Mouse (Mus musculus) CD4-positive helper T cell, adult 2 months (primary cell): ENCODE data around the gene Sbpl.

ENCODE experiments used
- DNase-seq: peaks from one replicate; pipeline ENCODE4 v3.0.0-alpha.2; 2012; ENCODE audit warnings: low read depth, missing footprints, low spot score

Sbpl gene

DNA sequence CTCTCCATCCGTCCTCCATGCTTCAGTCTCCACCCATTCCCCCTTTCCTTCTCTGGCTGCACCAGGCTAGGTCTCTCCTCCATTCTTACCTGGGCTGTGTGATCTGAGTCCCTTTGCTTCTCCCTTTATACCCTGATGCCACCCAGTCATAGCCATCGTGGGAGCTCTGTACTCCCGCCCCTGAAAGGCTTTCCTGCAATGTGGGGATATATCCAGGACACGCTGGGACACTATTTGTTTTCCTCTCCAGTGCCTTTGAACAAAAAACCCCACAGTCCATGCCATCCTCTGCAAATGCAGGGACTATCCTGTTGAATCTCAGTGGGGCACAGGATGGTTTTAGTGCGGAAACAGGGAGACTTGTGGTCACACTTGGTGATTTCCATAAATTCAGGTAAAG, at the start of gene Sbpl:
Gene Sbpl, minus strand, starts transcription at position 101 of the 400 bp plus-strand sequence.
- no peak for DNase-seq

DNA sequence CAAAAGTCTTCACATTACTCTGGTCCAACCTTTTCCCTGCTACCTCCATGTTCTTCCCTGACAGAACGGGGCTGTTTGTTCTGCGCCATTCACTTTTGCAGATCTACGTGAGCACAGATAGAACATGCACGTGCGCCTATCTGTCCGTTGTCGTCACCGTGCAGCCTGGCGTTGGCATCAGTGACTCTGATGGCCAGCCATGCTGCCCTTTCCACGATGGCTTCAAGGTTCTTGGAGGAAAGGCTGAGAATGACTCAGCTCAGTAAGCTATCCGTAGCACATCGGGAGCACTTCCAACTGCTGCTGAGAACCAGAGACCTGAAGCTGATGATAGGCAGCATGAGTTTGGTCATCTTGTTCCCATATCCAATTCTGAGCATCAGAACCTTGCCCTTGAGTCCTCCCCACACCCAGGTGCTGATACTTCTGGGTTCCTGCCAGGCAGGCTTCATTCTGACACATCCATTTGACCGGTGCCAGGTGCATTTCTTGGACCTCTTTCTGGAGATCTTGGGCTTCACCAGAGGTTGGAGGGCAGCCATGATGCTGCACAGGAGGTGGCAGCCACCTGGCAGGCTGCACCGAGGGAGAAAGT, 49.1 kb upstream of the Sbpl start:
- no peak for DNase-seq

DNA sequence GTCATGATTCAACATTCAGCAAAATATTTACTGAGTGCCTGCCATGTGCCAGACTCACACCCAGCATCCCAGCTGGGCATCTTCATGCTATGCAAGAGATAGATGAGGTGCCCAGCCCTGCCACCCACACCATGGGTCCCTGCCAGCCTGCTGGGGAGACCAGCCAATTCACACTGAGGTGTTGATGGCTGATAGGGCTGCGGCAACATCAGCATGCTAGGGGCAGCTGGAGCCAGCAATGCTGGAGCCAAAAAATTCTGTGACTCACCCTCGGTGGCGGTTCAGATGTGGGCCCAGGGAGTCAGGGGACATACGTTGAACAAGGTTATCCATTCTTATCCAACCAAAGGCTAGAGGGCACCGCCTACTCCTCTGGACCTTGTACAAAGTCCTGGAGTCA, 45.3 kb upstream of the Sbpl start:
- DNase-seq, result no peak

DNA sequence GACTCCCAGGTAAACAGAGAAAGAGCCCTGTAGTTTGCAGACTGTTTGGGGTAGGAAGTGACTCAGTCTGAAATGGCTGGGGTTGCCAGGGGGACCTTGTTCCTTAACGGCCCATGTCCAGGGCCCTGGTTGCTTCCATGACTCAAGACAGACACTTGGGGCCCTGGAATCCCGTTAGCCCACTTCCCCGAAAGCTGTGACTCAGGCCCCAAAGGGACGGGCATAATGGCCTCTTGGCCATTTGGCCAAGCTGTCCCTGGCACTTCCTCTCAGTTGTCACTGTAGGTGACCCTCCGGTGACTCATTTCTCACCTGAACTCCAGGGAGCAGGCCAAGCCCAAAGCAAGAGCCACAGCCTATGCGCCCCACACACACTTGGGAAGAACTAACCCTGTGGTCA, 43.3 kb upstream of the Sbpl start:
- DNase-seq, result no peak

DNA sequence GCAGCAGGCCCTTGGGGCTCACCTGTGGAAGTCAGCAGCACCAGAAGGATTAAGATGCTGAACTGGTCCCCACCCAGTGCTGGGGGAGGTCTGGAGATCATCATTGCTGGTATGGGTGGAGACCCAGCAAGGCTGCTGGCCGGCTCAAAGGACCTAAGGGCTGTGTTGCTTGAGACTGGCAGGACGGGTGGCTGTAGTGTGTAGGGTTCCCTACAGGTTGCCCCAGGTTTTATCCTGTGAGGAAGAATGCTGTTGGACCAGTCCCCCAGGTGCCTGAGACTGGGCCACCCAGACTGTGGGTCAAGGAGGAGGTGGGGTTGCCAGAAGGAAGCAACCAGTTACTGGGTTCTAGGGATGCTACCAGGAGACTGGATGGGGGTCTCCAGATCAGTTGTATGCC, 42.8 kb upstream of the Sbpl start, which contains the start of gene Prss22:
Gene Prss22, minus strand, starts transcription at position 200 of the 400 bp plus-strand sequence.
- no peak for DNase-seq

DNA sequence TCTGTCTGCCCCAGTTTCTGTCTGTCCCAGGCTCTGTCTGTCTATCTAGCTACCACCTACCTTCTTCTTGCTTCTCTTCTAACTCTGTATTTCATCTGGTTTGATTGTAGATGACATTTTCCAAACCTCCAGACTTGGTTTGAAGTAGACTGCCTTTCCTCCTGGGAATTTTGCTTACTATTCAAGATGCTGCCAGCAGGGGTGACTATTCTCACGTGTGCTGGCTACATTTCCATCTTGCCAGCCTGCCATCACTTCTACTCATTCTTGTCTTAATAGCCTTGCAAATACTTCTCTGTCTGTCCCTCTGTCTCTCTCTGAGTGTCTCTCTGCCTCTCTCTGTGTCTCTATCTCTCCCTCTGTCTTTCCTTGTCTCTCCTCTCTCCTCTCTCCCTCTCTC, 40.3 kb upstream of the Sbpl start:
- no peak for DNase-seq

DNA sequence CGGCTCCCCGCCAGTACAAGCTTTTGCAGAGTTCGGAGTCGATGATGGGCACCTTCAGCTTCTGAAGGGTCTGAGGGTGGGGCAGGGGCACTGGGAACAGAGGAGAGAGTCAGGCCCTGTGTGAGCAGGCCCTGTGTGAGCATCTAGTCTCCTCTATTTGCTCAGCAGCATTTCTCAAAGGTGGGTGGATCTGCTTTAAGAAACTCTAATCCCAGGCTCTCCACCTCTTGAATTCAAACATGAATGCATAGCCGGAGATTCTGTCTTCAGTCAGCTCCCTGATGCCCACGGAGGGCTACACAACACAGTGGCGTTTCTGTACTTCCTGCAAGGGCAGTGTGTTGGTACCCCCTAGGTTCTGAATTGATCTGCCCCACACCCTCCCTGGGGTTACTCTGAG, 39.6 kb upstream of the Sbpl start:
- DNase-seq, result no peak

DNA sequence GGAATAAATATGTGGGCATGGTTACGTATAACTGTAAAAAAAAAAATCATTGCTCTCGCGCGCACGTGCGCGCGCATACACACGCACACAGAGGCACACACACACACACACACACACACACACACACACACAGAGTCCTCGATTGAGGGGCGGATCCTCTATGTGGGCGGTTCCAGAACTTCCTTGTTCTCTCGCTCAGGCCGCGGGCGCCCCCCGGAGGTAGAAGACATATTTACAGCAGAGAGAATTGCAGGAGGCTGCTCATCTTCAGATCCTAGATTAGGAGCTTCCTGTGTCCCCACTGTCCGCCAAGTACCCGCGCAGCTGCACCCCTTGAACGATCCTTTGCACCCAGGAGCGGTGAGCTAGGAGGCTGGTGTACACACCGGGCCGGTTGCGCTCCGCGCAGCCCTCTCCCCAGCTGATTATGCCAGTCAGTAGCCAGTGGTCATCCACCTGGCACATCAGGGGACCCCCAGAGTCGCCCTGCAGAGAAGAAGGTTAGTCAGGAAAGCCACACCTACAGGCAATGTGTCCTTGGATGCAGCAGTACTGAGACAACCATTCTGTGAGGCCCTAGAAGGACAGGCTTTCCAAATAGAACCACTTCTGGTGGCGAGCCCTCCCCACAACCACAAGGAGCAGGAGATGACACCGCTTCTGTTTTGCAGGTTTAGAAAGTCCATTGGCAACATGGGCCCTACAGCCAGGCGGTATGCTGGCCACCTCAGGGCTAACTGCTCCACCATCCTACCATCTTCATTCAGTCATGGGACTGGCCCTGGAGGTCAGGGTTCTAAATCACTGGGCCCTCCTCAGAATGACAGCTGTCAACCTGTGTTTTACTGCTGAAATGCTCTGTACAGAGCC, 38.7 kb upstream of the Sbpl start:
- DNase-seq, result peak; percentile 91

DNA sequence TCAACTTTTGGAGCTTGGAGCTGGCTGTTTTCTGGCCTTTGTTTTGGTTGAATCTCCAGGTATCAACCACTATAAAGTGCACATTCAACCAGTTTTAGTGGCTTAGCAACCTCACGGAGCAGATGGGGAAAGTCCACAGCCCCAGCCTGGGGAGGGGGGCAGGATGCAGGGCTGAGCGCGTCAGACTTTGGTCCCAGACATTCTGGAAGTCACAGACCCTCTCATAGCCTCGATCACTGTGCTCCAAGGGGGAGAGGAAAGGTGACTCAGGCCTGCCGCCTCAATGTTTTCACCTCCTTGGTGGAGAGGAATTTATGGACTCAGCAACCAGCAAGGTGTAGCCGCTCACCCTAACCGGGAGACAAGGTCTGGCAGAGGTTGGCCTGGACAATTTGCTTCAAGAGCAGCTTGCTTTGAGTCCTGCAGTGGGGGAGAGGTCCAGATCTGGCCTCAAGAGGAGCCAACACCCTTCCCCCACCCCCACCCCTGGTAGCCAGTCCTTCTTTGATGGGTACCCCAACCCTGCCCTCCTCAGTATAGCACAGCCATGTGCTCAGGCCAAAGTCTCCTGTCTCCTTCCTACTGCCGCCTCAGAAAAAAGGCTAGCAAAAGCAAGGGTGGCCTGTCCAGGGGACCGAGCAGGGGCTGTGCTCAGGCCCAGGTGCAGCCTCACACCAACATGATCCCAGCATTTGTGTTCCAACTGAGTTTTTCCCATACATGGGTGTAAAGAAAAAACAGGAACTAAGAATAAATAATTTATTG, 37.9 kb upstream of the Sbpl start:
- peak; percentile 11 for DNase-seq

DNA sequence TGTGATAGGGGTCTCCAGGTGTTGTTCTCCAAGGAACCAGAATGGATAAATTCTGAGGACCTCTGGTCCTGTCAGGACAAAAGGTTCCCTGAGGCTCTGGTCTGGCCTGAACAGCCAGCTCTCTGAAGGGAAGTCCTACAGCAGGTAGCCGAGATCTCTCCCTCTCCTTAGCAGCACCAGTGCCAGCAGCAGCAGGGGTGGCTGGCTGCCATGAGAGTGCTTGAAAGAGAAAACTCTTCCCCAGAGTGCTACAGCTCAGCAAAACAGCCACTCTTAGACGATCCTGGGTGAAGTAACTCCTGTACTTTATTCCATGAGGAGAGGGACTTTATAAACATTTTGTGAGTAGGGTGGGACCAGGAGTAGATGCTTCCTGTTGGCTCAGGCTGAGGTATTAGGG, 34.7 kb upstream of the Sbpl start:
- DNase-seq, result no peak

DNA sequence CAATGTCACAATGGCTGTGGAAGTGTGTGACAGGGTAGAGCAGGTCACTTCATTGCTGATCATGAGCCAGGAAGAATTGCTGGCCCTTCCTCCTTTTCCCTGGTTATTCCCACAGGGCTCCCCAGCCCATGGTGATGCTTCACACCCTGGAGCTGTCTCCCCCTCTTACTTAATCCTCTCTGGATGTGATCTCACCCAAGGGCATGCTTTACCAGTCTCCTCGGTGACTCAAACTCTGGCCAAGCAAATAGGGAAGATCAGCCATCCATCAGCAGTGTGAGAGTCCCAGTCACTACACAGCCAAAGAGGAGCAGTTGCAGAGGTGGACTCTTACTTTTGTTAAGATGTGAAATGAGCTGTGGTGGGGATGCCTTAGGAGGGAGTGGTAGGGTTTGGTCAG, 29.9 kb upstream of the Sbpl start:
- DNase-seq, result no peak

DNA sequence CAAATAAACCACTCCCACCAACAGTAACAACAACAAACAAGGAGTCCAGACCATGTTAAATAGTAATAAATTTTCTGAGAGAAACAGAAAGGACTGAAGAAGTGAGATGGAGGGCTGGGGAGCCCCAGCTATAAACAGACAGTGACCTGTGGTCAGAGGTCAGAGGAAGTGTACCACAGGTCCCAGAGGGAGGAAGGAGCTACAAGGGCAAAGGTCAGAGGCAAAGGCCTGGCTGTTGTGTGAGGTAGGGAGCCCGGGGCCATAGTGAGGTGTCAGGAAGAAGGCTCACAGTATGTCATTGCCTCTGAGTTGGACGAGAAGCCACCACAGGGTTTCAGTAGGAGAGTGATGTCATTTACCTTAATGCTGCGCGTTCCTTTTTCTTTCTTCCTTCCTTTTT, 27.8 kb upstream of the Sbpl start:
- DNase-seq, result no peak

DNA sequence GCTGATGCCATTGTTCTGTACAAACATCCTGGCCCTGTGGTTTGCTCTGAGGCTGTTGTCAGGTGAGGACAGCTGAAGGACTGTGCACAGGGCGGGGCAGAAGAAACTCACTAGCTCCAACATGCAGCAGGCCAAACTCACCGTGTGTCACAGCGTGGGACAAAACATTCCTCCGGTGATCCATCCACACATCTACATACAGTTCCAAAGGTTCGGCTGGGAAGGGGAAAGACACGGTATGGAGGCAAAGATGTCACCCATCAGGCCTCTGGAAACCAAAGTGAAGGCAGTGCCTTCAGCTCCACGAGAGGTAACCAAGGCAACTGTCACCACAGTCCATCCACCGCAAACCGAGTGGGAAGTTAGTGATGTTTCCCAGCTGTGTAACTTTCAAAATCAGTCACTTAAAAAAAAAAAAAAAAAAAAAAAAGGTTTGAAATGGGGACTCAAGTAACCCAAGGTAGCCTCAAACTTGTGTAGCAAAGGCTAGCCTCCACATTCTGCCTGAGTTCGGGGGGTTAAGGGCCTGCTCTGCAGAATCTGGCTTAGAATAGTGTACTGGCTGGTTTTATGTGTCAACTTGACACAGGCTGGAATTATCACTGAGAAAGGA, 25.3 kb upstream of the Sbpl start, which contains the start of gene Prss30:
Gene Prss30, minus strand, starts transcription at position 270 of the 613 bp plus-strand sequence.
- peak; percentile 83 for DNase-seq

DNA sequence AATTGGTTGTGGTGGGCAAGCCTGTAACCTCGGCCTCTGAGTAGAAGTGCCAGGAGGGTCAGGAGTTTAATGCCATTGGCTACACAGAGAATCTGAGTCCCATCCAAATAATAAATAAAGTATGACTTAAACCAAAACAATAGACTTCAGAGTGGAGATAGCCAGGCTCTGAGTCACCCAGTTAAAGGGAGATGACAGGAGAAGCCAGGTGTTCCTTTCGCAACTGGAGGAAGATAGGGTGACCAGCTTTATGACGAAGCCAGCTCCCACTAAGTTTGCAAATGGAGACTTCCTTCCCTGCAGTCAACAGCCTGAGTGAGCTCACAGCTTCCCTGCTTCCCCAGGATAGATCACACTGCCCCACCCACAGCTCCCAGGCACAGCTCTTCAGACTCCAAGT, 24.4 kb upstream of the Sbpl start:
- no peak for DNase-seq

DNA sequence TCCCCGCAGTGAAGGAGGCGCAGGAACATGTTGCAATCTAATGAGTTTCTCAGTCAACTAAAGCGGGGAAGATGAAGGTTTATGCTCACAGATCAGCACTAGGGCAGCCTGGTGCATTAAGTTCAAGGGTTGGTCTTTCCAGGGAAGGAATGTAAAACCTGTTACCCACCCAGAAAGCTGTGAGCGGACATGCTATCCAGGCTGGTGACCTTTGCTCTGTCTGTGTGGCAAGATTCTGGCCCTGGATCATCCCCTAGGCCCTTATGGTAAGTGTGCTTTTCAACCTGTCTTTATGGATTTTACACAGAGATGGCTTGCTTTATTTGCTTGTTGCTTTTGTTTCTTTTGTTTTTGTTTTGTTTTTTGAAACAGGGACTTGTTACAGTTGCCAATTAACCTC, 21.6 kb upstream of the Sbpl start:
- DNase-seq, result no peak

DNA sequence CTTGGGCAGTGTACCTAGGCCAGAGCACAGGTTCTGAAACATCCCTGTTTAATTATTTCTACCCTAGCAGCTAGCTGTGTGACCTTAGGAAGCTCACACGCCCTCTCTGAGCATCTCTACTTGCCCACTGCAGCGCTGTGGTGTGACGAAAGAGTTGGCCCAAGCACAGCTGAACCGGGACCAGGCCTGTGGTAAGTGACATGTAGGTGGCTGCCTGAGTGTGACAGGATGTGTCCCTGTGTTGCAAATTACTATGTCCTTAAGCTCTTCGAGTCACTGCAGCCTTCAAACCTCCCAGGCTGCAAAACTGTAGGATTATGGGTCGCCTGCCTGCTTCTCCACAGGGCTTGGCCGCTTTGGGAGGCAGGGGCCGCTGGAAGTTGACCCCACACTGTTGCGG, 16.2 kb upstream of the Sbpl start:
- no peak for DNase-seq

DNA sequence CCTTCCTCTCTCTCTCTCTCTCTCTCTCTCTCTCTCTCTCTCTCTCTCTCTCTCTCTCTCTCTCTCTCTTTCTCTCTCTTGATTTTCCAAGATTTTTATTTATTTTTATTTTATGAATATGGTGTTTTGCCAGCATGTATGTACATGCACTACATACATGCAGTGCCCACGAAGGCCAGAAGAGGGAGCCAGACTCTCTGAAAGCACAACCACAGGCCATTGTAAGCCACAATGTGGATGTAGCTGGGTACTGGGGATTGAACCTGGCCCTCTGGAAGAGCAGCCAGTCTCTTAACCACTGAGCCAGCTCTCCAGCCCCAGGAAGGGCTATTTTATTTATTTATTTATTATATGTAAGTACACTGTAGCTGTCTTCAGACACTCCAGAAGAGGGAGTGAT, 14.2 kb upstream of the Sbpl start:
- DNase-seq, result peak; percentile 75

DNA sequence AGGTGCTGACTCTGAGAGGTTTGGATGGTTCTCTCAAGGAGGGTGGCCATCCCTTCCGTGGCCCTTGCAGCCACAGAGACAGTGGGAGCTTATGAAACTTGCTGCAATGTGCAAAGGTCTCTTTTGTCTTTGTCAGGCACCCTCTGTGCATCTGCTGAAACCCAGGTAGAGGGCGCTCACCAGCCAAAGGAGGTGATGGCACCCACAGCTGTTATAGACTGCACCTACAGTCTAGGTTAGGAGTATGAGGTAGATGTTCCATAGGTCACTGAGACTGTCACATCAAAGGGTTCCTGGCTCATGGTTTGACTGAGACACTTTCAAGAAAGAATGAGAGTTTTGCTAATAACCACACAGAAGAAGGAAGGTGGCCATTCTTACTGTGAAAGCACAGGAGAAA, 13.7 kb upstream of the Sbpl start:
- DNase-seq, result peak; percentile 42

DNA sequence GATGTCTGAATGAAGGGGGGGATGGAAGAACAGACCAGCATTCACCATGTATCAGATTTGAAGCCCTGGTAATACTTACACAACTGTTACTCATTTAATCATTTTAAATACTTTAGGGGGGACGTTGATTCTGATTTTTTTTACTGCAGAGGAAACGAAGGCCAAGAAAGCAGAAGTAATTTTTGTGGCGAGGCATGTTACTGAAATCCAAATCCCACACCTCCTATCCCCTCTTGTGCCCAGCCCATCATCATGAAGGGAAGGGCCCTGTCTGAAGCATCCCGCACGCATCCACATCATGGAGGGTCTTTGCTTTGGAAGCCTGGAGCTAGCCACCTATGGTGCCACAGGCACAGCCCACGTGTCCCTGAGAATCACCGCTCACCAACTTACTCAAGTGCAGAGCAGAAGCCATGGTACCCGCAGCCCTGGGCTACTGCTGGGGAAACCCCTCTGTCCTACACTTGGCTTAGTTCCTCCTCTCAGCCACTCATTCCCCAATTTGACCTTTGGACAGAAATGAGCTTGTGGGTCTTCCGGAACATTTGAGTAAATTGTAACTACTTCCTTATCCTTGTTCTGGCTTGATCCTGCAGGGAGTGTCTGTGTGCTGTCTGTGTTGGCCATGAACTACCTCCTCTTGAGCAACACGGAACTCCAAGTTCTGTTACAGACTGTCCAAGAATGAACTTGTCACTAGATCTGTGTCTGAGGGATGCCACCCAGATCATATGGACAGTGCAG, 11.8 kb upstream of the Sbpl start:
- DNase-seq, result no peak

DNA sequence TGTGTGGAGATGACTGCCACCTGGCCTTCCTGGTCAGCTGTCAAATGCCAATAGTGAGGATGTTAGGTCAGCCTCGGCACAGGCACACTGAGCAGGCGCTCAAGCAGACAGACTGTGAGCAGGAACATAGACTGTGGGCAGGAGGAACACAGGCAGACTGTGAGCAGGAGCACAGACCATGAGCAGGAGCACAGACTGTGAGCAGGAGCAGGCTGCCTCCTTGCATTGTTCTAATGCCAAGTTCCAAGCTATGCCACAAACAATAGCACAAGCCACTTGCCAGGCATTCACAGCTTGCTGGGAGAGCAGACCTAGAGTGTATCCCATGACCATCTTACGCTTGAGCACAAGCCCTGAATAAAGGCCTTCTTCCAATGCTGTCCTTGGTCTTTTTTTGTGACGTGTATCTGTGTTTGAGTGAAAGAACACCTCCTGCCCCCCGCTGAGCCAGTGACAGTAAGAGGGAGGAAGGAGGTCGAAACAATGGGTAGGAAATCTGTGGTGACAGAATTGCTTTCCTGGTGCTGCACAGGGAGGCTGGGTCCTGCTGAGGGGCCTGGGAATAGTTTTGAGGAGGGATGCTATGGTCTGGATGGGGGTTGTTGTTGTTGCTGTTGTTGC, 10.8 kb upstream of the Sbpl start:
- DNase-seq, result no peak

DNA sequence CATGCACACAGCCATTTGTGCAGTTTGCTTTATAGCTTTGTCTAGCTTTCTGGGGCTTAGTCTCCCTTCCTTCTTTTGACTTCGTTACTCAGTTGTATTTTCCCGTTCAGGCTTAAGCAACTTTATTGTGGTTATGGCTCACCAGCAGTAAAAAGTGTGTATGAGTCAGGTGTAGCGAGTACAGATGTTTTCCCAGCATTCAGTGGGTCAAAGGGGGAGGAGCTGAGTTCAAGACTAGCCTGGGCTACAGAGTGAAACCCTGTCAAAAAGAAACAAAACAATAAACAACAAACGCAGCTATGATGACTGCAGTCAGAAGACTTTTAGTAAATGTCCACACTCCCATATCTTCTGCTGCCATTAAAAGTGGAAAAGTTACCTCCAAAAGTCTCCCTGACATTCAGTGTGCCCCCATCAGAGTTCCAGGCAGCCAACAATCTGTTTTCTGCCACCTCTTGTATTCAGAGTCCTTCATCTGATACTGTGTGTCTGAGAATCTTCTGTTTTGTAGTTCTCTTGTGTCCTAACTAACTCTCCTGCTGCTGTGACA, 6.6 kb upstream of the Sbpl start:
- no peak for DNase-seq
